Mouse (Mus musculus): ENCODE results near the gene Hipk4.

The Hipk4 gene

GRCm38 (mm10) chr7:27522967-27523366, at the start of gene Hipk4:
Hipk4 (plus strand) TSS chr7:27523267.
- DNase-seq (ENCODE audit: low spot score) = no peak

- no peak for DNase-seq (ENCODE audit: low spot score)
Measured at GRCm38 (mm10) chr7:27473835-27474489, 49.1 kb upstream of the Hipk4 start.

DNA sequence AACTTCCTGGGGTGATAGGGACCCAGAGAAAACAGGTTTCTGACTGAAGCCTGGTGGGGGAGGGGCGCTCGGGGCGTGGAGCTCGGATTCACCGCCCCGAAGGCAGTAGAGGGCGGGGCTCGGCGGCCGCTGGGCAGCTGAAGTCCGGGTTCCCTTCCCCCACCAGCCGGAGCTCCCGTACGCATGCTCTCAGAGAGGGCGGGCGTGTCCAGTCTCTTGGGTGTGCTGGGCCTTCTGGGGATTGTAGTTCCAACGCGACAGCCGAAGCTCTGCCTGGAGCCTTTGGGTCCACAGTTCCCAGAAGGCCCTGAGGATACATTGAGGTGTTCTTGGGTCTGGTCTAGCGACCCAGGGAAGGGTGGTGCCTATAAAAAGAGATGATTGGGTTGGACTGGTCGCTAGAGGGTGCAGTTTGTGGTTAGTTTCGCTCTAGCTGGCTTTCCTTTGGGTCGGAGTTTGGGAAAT, 48.5 kb upstream of the Hipk4 start:
- DNase-seq (ENCODE audit: low spot score) = peak; percentile 98

DNA sequence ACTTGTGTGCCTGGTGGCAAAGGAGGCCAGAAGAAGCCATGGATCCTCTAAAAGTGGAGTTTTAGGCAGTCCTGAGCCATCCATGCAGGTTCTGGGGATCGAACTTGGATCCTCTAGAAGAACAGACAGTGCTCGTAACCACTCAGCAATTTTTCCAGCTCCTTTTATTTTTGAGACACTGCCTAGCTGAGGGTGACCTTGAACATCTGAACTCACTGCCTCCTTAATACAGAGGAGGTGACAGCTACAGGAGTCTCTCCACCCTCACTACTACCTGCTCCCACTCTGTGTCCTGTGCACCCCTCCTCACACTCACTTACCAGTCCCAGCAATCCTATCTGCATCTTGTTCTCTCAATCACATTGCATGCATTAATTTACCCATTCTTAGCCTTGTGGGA, 47.5 kb upstream of the Hipk4 start:
- DNase-seq (ENCODE audit: low spot score) = no peak

GRCm38 (mm10) chr7:27476098-27476635, 46.9 kb upstream of the Hipk4 start:
- DNase-seq (ENCODE audit: low spot score) = no peak

- no peak for DNase-seq (ENCODE audit: low spot score)
Measured at GRCm38 (mm10) chr7:27478561-27478960, 44.5 kb upstream of the Hipk4 start.

DNA sequence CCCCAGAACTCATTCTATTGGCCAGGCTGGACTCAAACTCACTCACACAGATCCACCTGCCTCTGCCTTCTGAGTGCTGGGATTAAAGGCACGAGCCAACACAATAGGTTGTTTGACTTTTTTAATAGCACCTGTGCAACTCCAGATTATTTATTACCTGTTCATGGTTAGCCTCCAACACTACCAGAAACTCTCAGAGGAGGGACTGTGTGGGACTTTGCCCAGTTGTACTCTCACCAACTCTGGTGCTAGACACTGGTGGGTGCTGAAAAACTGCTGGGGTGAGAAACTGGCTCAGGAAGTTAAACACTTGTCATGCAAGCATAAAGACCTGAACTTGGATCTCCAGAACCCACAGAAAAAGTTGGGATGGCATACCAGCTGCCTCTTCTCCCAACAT, 43.3 kb upstream of the Hipk4 start:
- DNase-seq (ENCODE audit: low spot score) = no peak

DNA sequence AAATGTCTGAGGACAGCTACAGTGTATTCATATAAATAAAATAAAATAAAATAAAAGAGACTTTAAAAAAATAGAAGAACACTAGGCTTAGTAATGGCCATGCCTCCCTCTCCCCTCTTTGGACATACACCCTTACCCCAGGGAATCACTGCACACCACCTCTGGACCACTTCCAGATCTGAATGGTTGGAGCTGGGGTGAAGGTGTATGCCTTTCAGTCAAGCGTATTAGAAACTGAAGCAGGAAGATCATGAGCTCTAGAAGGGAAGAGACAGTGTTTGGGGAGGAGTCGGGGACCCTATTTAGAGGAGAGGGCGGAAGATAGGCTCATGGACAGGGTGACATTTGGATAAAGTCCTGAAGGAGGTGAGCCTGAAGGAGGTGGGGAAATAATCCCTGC, 42.6 kb upstream of the Hipk4 start:
- no peak for DNase-seq (ENCODE audit: low spot score)

- DNase-seq (ENCODE audit: low spot score) = no peak
Measured at GRCm38 (mm10) chr7:27480927-27481626, 42.0 kb upstream of the Hipk4 start.

DNA sequence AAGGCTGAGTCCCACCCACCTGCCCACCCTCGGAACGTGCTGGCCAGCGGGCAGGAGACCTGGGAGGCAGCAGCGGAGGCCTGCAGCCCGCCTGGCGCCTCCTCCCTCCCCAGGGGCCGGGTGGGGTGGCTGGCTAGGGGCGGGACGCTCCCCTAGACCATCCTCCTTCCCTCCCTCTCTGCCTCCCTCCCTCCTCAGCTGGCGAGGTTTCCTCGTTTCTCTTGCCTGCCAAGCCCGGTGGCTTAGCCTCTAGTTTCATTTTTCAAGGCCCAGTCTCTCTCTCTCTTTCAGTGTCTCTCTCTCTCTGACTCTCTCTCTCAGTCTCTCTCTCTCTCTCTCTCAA, 41.5 kb upstream of the Hipk4 start:
- peak; percentile 74 for DNase-seq (ENCODE audit: low spot score)

DNA sequence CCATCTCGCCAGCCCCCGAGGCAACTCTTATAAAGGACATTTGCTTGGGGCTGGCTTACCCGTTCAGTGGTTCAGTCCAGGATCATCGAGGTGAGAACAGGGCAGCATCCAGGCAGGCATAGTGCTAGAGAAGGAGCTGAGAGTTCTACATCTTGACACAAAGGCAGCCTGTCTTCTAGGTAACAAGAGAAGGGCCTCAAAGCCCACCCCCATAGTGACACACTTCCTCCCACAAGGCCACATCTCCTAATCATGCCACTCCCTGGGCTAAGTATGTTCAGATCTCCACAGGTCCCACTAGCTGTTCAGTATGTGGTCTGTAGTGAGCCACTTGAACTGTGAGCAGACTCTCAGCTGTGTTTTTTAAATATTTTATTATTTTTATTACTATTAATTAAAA, 39.2 kb upstream of the Hipk4 start:
- no peak for DNase-seq (ENCODE audit: low spot score)

DNA sequence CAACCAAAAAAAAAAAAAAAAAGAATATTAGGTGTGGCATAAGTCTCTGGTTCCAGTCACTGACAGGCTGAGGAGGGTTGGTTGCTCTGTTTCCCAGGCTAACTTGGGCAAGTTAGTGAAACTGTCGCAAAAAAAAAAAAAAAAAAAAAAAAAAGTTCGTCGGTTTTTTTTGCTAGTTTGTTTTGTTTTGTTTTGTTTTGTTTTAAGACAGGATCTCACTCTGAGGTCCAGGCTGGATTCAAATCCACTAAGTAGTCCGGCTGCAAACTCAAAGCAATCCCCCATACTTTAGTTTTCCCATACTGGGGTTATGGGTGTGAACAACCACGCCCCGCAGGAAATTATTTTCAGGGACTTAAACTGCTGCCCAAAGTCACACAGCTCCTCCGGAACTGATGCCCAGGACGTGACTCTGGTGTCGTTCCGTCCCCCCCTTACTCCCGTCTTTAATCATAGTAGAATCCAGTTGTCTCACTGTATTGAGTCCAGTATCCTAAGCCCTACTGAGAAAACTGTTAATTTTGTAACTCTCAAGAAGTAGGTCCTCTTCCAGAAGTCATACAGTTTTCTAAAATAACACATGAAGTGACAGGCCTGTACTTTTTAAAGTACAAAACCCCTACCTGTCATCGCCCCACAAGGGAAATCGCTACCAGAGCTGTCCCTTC, 36.8 kb upstream of the Hipk4 start:
- DNase-seq (ENCODE audit: low spot score) = no peak

- peak; percentile 99 for DNase-seq (ENCODE audit: low spot score)
Measured at GRCm38 (mm10) chr7:27486770-27487697, 36.0 kb upstream of the Hipk4 start, which contains the start of gene Sertad1. Sertad1 (plus strand) TSS chr7:27486910.

DNA sequence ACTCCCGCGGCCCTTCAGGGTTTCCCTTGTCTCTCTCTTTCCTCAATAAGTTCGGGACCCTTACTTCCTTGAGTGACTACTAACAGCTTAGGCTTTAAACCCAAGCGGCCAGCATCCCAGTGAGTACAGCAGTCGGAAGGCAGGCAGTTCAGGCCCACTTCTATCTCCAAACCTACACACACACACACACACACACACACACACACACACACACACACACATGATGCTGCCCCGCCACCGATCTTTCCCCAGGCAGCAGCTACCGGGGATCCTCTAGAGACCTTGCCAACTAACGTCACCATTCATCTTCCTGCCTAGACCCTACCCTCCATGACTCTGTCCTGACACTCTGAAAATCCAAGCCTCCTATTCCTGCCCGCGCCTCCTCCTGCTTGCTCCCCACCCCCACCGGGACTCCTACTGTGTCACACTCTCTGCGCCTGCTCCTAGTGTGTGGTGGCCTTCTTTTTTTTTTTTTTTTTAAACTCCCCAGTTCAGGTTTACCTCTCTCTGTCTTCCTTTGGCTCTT, 35.3 kb upstream of the Hipk4 start:
- DNase-seq (ENCODE audit: low spot score) = peak; percentile 60

- no peak for DNase-seq (ENCODE audit: low spot score)
Measured at GRCm38 (mm10) chr7:27489270-27489869, 33.7 kb upstream of the Hipk4 start.

DNA sequence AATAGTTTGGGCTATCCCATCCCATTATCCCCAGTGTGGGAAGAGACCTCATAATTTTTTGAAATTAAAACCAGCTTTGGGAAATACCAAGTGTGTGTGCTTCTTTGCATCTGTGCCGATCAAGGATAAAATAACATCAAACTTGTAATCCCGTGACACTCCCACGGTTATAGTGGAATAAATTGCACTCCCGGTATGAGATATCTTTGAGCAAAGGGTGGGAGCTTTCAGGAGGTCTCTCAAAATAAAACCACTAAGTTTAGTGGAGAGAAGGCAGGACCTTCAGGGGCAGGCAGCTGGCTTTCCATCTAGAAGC, 32.9 kb upstream of the Hipk4 start:
- DNase-seq (ENCODE audit: low spot score) = no peak

DNA sequence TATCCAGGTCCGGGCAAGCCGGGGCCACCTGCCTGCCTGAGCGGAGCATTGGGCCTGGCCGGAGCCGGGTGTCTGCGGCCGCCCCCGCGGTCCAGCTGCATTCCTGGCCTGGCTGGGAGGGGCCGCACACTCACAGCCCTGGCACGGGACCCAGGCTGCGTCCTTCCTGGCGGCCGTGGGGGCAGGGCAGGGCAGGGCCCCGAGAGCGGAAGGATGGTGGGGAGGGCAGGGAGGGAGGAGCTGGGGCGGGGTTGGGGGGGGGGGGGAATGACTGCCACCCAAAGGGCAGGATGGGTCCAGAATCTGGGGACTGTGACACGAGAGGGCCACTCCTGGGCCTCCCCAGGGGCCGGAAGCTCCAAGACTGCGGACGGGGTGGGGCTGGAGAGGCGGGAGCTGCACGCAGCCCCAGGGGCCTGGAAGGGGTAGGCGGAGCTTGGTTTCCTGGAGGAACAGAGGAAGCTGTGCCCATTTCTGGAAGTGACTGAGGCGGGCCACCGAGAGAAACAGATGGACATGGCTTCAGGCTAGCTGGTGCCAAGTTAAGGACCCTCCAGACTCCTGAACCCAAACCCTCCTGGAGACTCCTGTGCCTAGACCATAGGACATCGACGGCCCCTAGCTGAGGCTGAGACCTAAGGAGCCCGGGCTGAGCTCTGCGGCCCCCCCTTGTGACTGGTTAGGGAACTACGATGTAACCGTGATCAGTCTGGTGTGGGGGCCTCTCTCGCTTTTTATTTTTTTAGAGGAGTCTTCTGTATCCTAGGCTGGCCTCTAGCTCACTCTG, 32.3 kb upstream of the Hipk4 start:
- DNase-seq (ENCODE audit: low spot score) = peak; percentile 94

GRCm38 (mm10) chr7:27491856-27492255, 31.2 kb upstream of the Hipk4 start:
- no peak for DNase-seq (ENCODE audit: low spot score)

GRCm38 (mm10) chr7:27493022-27493421, 30.0 kb upstream of the Hipk4 start:
- DNase-seq (ENCODE audit: low spot score) = no peak

DNA sequence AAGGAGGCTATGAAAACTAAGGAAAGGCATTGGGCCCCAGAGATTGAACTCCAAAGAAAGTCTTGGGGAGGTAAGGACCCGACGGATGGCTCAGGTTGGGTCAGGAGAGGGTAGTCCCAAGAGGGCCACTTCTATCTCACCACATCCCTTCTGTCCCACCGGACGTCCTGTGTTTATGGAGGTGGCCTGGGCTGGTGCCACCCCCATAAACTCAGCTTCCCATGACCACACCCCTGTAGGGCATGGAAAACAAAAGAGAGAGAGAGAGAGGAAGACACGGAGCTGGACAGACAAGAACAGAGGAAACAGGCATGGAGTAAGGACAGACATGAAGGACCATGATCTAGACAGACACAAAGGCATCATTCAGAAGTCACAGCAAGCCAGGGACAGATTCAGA, 29.6 kb upstream of the Hipk4 start:
- no peak for DNase-seq (ENCODE audit: low spot score)

Data from urinary bladder, postnatal 25 days (tissue).